Mouse (Mus musculus): ENCODE measurements around the gene 6030458C11Rik. TPM values are rescaled to one million over a fixed set of nuclear protein-coding genes. Genes with fewer than 3 reads are reported as not detected.
A peak's percentile ranks its signal among the peaks of the same experiment; 100 is the strongest.

The 6030458C11Rik gene
- polyA plus RNA-seq, 1 experiment from 2014 or later: 10.0 TPM

DNA sequence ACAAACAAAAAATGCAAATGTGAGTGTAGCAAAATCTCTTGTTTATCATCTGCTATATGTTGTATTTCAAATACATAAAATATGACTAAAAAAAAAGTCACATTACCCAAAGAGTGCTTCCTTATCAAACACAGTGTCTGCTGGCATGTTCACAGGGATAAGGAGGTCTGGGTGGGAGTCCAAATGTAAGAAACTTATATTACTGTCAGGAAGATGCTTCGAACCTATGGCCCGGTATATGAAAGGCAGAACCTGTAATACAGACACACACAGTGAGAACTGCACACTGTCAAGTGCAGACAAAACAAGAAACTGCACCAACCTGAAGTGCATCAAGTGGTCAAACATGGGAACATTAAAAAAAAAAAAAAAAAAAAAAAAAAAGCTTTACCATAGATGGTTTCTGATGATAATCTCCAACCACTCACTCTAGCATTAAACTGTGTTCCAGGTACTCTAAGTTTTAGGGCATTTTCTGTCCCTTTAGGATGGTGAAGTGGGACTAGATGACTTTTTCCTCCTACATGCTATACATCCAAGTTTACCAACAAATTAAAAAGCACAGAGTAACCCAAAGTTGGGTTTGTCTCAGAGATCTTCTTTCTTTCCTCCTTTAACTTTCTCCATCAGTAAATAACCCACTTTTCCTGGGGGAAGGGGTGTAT, 862 bp downstream of the 6030458C11Rik start:
- H3K36me3 ChIP-seq (ENCODE audit: control insufficient read depth, insufficient read depth): peaks cover 29% of the 10 kb centered on the region
- H3K4me1 ChIP-seq (replicated peaks; ENCODE audit: control insufficient read depth, insufficient read depth, low read length): peaks cover 6% of the 10 kb centered on the region
- peak overlapping the region; percentile 70 for H3K4me3 ChIP-seq (ENCODE audit: low read depth, low read length)
- H3K9me3 ChIP-seq (ENCODE audit: control insufficient read depth): no peaks in the 10 kb centered on the region
- 0 out of 2 replicates have a peak overlapping the region, but pooled peaks have one; percentile 60 for H3K27ac ChIP-seq (ENCODE audit: low read depth, low read length)
- ATAC-seq: no peak
- H3K27me3 ChIP-seq (replicated peaks; ENCODE audit: control insufficient read depth, insufficient read depth, low read length): no peaks in the 10 kb centered on the region
- H3K9ac ChIP-seq (ENCODE audit: low read depth, low read length): peak overlapping the region; percentile 74
- peak overlapping the region; percentile 91 for H3K4me2 ChIP-seq (replicated peaks; ENCODE audit: low read depth)
- 84% methylated on average over 2 of the region's 2 CpGs for WGBS
- no peak for TF ChIP-seq CTCF (IDR thresholded peaks at IDR 0.05; ENCODE audit: low read depth)

DNA sequence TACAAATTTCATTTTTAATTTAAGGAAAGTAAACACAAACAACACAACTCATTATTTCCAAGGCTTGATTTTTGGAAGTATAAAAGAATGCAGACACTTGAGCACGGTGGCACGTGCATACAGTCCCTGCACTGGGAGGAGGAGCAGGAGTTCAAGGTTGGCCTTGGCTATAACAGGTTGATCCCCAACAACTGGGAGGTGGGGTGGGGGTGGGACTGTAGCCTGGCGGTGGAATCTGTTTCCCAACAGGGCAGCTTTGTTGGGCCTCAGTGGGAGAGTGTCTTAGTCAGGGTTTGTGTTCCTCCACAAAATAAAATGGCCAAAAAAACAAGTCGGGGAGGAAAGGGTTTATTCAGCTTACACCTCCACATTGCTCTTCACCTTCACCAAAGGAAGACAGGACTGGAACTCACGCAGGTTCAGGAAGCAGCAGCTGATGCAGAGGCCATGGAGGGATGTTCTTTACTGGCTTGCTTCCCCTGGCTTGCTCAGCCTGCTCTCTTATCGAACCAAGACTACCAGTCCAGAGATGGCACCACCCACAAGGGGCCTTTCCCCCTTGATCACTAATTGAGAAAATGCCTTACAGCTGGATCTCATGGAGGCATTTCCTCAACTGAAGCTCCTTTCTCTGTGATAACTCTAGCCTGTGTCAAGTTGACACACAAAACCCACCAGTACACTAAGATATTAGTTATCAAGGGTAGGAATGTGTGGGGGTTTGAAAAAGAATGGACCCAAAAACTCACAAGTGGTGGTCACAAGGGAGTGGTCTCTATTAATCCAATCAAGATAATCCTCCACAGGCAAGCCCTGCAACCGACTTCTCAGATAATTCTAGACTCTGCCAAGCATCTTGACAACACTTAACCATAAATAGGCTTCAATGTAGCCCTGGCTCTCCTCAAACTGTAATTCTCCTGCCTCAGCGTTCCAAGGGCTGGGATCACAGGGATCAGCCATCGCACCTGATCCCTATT, 1.7 kb downstream of the 6030458C11Rik start:
- no peaks in the 10 kb centered on the region for H3K27me3 ChIP-seq (replicated peaks; ENCODE audit: control insufficient read depth, insufficient read depth, low read length)
- WGBS: 77% methylated on average over 9 of the region's 9 CpGs
- no peak overlapping the region for H3K4me3 ChIP-seq (ENCODE audit: low read depth, low read length)
- no peaks in the 10 kb centered on the region for H3K9me3 ChIP-seq (ENCODE audit: control insufficient read depth)
- no peak for TF ChIP-seq CTCF (IDR thresholded peaks at IDR 0.05; ENCODE audit: low read depth)
- no peak overlapping the region for H3K9ac ChIP-seq (ENCODE audit: low read depth, low read length)
- peaks cover 32% of the 10 kb centered on the region for H3K36me3 ChIP-seq (ENCODE audit: control insufficient read depth, insufficient read depth)
- H3K4me1 ChIP-seq (replicated peaks; ENCODE audit: control insufficient read depth, insufficient read depth, low read length): peaks cover 6% of the 10 kb centered on the region
- H3K4me2 ChIP-seq (replicated peaks; ENCODE audit: low read depth): no peak overlapping the region
- ATAC-seq: no peak
- H3K27ac ChIP-seq (ENCODE audit: low read depth, low read length): no peak overlapping the region

DNA sequence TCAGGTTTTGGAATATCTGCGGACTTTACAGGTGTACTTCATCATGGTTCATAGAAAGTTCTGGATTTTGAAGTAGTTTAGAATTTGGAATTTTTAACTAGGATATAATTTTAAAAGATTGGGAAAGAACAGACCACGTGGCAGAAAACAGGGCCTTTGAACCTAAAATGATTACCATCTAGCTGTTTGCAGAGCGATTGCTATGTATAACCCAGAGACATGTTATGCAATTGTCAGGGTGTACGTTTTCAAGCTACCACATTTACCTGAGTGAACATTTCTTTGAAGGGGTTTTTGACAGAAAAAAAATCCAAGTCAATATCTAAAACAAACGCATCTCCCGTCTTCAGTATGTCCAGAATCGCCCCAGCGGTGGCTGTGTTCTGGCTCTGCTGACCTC, 6.9 kb downstream of the 6030458C11Rik start:
- Histone ChIP-seq H3K4me3 (ENCODE audit: low read depth, low read length) (no peak overlapping the region), H3K36me3 (ENCODE audit: control insufficient read depth, insufficient read depth) (peaks cover 66% of the 10 kb centered on the region), H3K4me1 (replicated peaks; ENCODE audit: control insufficient read depth, insufficient read depth, low read length) (no peaks in the 10 kb centered on the region), H3K27me3 (replicated peaks; ENCODE audit: control insufficient read depth, insufficient read depth, low read length) (no peaks in the 10 kb centered on the region), H3K9me3 (ENCODE audit: control insufficient read depth) (no peaks in the 10 kb centered on the region), H3K9ac (ENCODE audit: low read depth, low read length) (no peak overlapping the region), H3K4me2 (replicated peaks; ENCODE audit: low read depth) (no peak overlapping the region), H3K27ac (ENCODE audit: low read depth, low read length) (no peak overlapping the region)
- ATAC-seq: no peak
- TF ChIP-seq CTCF (IDR thresholded peaks at IDR 0.05; ENCODE audit: low read depth): no peak
- WGBS: 84% methylated on average over 8 of the region's 8 CpGs

DNA sequence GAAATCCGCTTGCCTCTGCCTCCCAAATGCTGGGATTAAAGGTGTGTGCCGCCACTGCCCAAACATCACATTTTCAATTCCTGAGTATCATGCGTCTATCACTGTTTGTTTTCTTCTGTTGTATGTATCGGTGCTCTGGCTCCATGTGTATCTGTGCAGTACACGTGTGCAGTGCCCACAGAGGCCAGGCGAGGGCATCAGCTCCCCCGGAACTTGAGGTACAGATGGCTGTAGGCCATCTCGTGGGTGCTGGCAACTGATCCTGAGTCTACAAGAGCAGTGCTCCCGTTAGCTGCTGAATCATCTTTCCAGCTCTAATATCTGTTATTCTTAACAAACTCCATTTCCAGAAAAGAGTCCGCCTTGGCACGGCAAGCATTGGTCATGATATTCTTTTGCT, 11.8 kb downstream of the 6030458C11Rik start:
- Histone ChIP-seq H3K4me2 (replicated peaks; ENCODE audit: low read depth) (no peak overlapping the region), H3K4me1 (replicated peaks; ENCODE audit: control insufficient read depth, insufficient read depth, low read length) (no peaks in the 10 kb centered on the region), H3K9me3 (ENCODE audit: control insufficient read depth) (no peaks in the 10 kb centered on the region), H3K9ac (ENCODE audit: low read depth, low read length) (no peak overlapping the region), H3K4me3 (ENCODE audit: low read depth, low read length) (no peak overlapping the region), H3K27ac (ENCODE audit: low read depth, low read length) (no peak overlapping the region), H3K36me3 (ENCODE audit: control insufficient read depth, insufficient read depth) (peaks cover 76% of the 10 kb centered on the region), H3K27me3 (replicated peaks; ENCODE audit: control insufficient read depth, insufficient read depth, low read length) (no peaks in the 10 kb centered on the region)
- WGBS: 95% methylated on average over 11 of the region's 11 CpGs
- no peak for ATAC-seq
- no peak for TF ChIP-seq CTCF (IDR thresholded peaks at IDR 0.05; ENCODE audit: low read depth)

DNA sequence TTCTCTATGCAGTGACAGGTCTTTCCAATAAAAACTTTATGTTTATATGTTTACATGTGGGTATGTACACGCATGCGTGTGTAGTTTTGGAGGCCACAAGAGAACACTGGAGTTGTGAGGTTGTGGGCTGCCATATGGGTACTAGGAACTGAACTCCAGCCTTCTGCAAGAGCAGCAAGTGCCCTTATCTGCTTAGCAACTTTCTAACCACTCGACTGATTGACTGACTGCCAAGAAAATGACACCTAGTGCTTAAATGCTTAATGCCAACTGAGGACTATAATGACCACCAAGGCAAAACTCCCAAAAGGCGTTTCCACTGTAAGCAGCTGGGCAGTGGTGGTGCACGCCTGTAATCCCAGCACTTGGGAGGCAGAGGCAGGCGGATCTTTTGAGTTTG, 15.1 kb downstream of the 6030458C11Rik start:
- Histone ChIP-seq H3K36me3 (ENCODE audit: control insufficient read depth, insufficient read depth) (peaks cover 61% of the 10 kb centered on the region), H3K9me3 (ENCODE audit: control insufficient read depth) (no peaks in the 10 kb centered on the region), H3K4me3 (ENCODE audit: low read depth, low read length) (no peak overlapping the region), H3K27me3 (replicated peaks; ENCODE audit: control insufficient read depth, insufficient read depth, low read length) (no peaks in the 10 kb centered on the region), H3K4me1 (replicated peaks; ENCODE audit: control insufficient read depth, insufficient read depth, low read length) (no peaks in the 10 kb centered on the region), H3K4me2 (replicated peaks; ENCODE audit: low read depth) (no peak overlapping the region), H3K27ac (ENCODE audit: low read depth, low read length) (no peak overlapping the region), H3K9ac (ENCODE audit: low read depth, low read length) (no peak overlapping the region)
- TF ChIP-seq CTCF (IDR thresholded peaks at IDR 0.05; ENCODE audit: low read depth): no peak
- no peak for ATAC-seq
- 87% methylated on average over 6 of the region's 6 CpGs for WGBS

DNA sequence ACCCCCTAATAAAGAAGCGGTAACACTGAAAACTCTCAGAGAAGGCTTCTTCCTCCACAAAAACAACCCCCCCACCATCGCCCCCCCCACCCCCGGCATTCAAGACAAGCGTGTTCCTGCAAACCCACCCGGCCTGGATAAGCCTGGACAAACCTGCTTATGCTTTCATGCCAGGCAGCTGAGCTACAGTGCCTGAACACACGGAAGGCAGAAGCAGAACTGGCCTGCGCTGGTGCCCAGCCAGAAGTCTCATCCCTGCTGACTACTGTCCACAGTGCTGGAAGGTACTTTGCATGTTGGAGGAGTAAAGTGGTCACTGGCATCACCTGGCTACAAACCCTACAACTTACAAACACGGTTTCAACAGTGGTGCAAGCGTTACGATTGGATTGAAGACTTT, 17.4 kb downstream of the 6030458C11Rik start:
- H3K9ac ChIP-seq (ENCODE audit: low read depth, low read length): no peak overlapping the region
- no peaks in the 10 kb centered on the region for H3K9me3 ChIP-seq (ENCODE audit: control insufficient read depth)
- H3K4me3 ChIP-seq (ENCODE audit: low read depth, low read length): no peak overlapping the region
- H3K27ac ChIP-seq (ENCODE audit: low read depth, low read length): no peak overlapping the region
- ATAC-seq: no peak
- H3K36me3 ChIP-seq (ENCODE audit: control insufficient read depth, insufficient read depth): peaks cover 46% of the 10 kb centered on the region
- no peak overlapping the region for H3K4me2 ChIP-seq (replicated peaks; ENCODE audit: low read depth)
- WGBS: 86% methylated on average over 10 of the region's 10 CpGs
- no peaks in the 10 kb centered on the region for H3K27me3 ChIP-seq (replicated peaks; ENCODE audit: control insufficient read depth, insufficient read depth, low read length)
- TF ChIP-seq CTCF (IDR thresholded peaks at IDR 0.05; ENCODE audit: low read depth): no peak
- H3K4me1 ChIP-seq (replicated peaks; ENCODE audit: control insufficient read depth, insufficient read depth, low read length): no peaks in the 10 kb centered on the region

Data from intestine, postnatal 0 days (tissue).